Mouse (Mus musculus) spleen, adult 2 months (tissue): ENCODE data around the gene Zwint.

Experiments used
- CTCF ChIP-seq: fragments of 200-500 bp; IDR thresholded peaks from 2 replicates; pipeline ENCODE4 v1.5.1; 2011; ENCODE audit warnings: mild to moderate bottlenecking, inconsistent platforms; ENCODE audit not compliant: insufficient read depth, insufficient read length, insufficient replicate concordance; ENCODE audit errors: extremely low read depth
- POLR2A ChIP-seq: fragments of 200-500 bp; IDR thresholded peaks from 2 replicates; pipeline ENCODE4 v1.6.1; 2011; ENCODE audit warnings: low read depth, low read length, inconsistent platforms

DNA sequence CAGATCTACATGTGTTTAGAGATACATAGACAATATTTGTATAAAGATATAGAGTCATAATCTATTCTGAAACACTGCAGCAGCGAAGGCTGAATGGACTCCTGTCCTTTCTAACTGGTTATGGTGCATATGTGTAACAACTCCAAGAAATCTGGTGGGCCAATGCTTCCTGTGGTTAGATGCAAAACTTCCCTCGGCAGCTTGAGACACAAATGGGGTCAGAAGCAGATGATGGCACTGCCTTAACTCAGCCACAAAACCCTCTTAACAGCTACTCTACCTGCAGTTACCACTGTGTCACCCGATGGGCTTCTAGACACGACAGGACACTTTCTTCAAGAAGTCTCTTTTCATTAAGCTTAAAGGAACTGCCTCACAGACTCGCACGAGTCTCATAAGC, 21.3 kb downstream of the Zwint start:
- TF ChIP-seq CTCF (no peak), POLR2A (no peak)
